Mouse (Mus musculus) CH12.LX (cell line): ENCODE measurements around the gene Tas2r135. TPM values are rescaled to one million over a fixed set of nuclear protein-coding genes. Genes with fewer than 3 reads are reported as not detected.

Experiments
- DNase-seq: peaks from one replicate; pipeline ENCODE4 v3.0.0-alpha.2; 2013; ENCODE audit errors: extremely low read depth
- H3K27ac ChIP-seq: 2 replicates; pipeline ENCODE4 v1.5.1; 2012; ENCODE audit warnings: low read depth, mild to moderate bottlenecking, control low read depth, moderate library complexity; ENCODE audit not compliant: insufficient read depth
- H3K27me3 ChIP-seq: replicated peaks from 2 replicates; pipeline ENCODE3; 2012; ENCODE audit warnings: inconsistent platforms
- H3K36me3 ChIP-seq, 2 experiments: replicated peaks in 1 of 2; 2 replicates each; pipeline versions ENCODE3 to v1.6.1; 2012; ENCODE audit warnings: inconsistent platforms in 1 of 2, low read length in 1 of 2, mild to moderate bottlenecking in 1 of 2, mixed read lengths in 1 of 2, moderate library complexity in 1 of 2; ENCODE audit not compliant: control insufficient read depth in 1 of 2, insufficient read depth in 1 of 2
- H3K4me1 ChIP-seq, 2 experiments: 2 replicates each; pipeline ENCODE4 v1.6.1; 2012; ENCODE audit warnings: inconsistent platforms in 1 of 2, moderate library complexity in 1 of 2; ENCODE audit not compliant: insufficient read depth in 2 of 2, control insufficient read depth in 1 of 2
- H3K4me2 ChIP-seq: 2 replicates; pipeline ENCODE4 v1.6.1; 2012; ENCODE audit warnings: low read depth, mild to moderate bottlenecking, control low read depth; ENCODE audit not compliant: poor library complexity, insufficient read depth, severe bottlenecking
- H3K4me3 ChIP-seq, 3 experiments: fragments of 150-350 bp in 1 of 3; sonication (generic) in 1 of 3; replicated peaks in 1 of 3; 2 replicates each; pipeline versions ENCODE3 to v1.5.1; 2011 to 2012; ENCODE audit warnings: low read depth in 2 of 3, low read length in 2 of 3, mild to moderate bottlenecking in 2 of 3, moderate library complexity in 2 of 3, control low read depth in 1 of 3, improper control_type of control experiment in 1 of 3, inconsistent platforms in 1 of 3, mixed read lengths in 1 of 3; ENCODE audit not compliant: poor library complexity in 1 of 3
- H3K79me2 ChIP-seq: replicated peaks from 2 replicates; pipeline ENCODE4 v1.6.1; 2012; ENCODE audit warnings: mild to moderate bottlenecking, moderate library complexity; ENCODE audit not compliant: control insufficient read depth, poor library complexity, insufficient read depth, severe bottlenecking; ENCODE audit errors: extremely low read depth
- H3K9ac ChIP-seq: 2 replicates; pipeline ENCODE4 v1.6.1; 2012; ENCODE audit warnings: low read depth, mild to moderate bottlenecking, control low read depth, moderate library complexity; ENCODE audit not compliant: insufficient read depth
- H3K9me3 ChIP-seq: replicated peaks from 2 replicates; pipeline ENCODE3; 2012; ENCODE audit warnings: low read length, inconsistent platforms, mixed read lengths
- BHLHE40 ChIP-seq: IDR thresholded peaks from 2 replicates; pipeline ENCODE4 v1.6.1; 2011; ENCODE audit warnings: mild to moderate bottlenecking, low read depth, low read length, improper control_type of control experiment
- CTCF ChIP-seq, 2 experiments: IDR thresholded peaks in 1 of 2; conservative IDR thresholded peaks in 1 of 2; 2 replicates each; pipeline ENCODE4 v1.5.1; 2011 to 2012; ENCODE audit warnings: low read depth in 2 of 2, low read length in 2 of 2, improper control_type of control experiment in 1 of 2, inconsistent platforms in 1 of 2, mild to moderate bottlenecking in 1 of 2, moderate library complexity in 1 of 2
- ELF1 ChIP-seq: IDR thresholded peaks from 2 replicates; pipeline ENCODE4 v1.6.1; 2014; ENCODE audit warnings: low read depth, mild to moderate bottlenecking, inconsistent platforms, low read length, improper control_type of control experiment
- EP300 ChIP-seq: IDR thresholded peaks from 2 replicates; pipeline ENCODE4 v1.6.1; 2011; ENCODE audit warnings: low read length, improper control_type of control experiment
- GABPA ChIP-seq: IDR thresholded peaks from 2 replicates; pipeline ENCODE4 v1.6.1; 2012; ENCODE audit warnings: low read depth, low read length, improper control_type of control experiment, inconsistent platforms; ENCODE audit not compliant: insufficient replicate concordance
- HCFC1 ChIP-seq: IDR thresholded peaks from 2 replicates; pipeline ENCODE4 v1.6.1; 2012; ENCODE audit warnings: low read depth, mild to moderate bottlenecking, inconsistent platforms, low read length, improper control_type of control experiment
- JUND ChIP-seq: conservative IDR thresholded peaks from 2 replicates; pipeline ENCODE4 v1.6.1; 2011; ENCODE audit warnings: low read depth, low read length, improper control_type of control experiment
- KAT2A ChIP-seq: IDR thresholded peaks from 2 replicates; pipeline ENCODE4 v1.6.1; 2012; ENCODE audit warnings: low read length, improper control_type of control experiment, inconsistent platforms; ENCODE audit not compliant: insufficient replicate concordance
- MXI1 ChIP-seq: IDR thresholded peaks from 2 replicates; pipeline ENCODE4 v1.6.1; 2011; ENCODE audit warnings: mild to moderate bottlenecking, low read depth, low read length, improper control_type of control experiment
- MYC ChIP-seq: IDR thresholded peaks from 2 replicates; pipeline ENCODE4 v1.6.1; 2011; ENCODE audit warnings: low read depth, mild to moderate bottlenecking, improper control_type of control experiment, low read length
- NELFE ChIP-seq: IDR thresholded peaks from 2 replicates; pipeline ENCODE4 v1.6.1; 2011; ENCODE audit warnings: low read depth, low read length, improper control_type of control experiment
- NRF1 ChIP-seq: IDR thresholded peaks from 2 replicates; pipeline ENCODE4 v1.6.1; 2014; ENCODE audit warnings: low read depth, mild to moderate bottlenecking, inconsistent platforms, low read length, improper control_type of control experiment, moderate library complexity
- POLR2AphosphoS2 ChIP-seq: IDR thresholded peaks from 2 replicates; pipeline ENCODE4 v1.6.1; 2011; ENCODE audit warnings: low read depth, low read length, improper control_type of control experiment
- RAD21 ChIP-seq: IDR thresholded peaks from 2 replicates; pipeline ENCODE4 v1.6.1; 2011; ENCODE audit warnings: low read depth, mild to moderate bottlenecking, low read length, improper control_type of control experiment, moderate library complexity
- RCOR1 ChIP-seq: conservative IDR thresholded peaks from 2 replicates; pipeline ENCODE4 v1.6.1; 2012; ENCODE audit warnings: low read depth, mild to moderate bottlenecking, inconsistent platforms, low read length, improper control_type of control experiment
- SIN3A ChIP-seq: IDR thresholded peaks from 2 replicates; pipeline ENCODE4 v1.6.1; 2012; ENCODE audit warnings: low read length, improper control_type of control experiment, inconsistent platforms
- UBTF ChIP-seq: IDR thresholded peaks from 2 replicates; pipeline ENCODE4 v1.6.1; 2012; ENCODE audit warnings: low read depth, mild to moderate bottlenecking, inconsistent platforms, low read length, improper control_type of control experiment, moderate library complexity
- USF2 ChIP-seq: conservative IDR thresholded peaks from 2 replicates; pipeline ENCODE4 v1.6.1; 2011; ENCODE audit warnings: low read depth, low read length, improper control_type of control experiment
- ZC3H11A ChIP-seq: IDR thresholded peaks from 2 replicates; pipeline ENCODE4 v1.6.1; 2012; ENCODE audit warnings: low read depth, mild to moderate bottlenecking, inconsistent platforms, low read length, improper control_type of control experiment
- ZKSCAN1 ChIP-seq: IDR thresholded peaks from 2 replicates; pipeline ENCODE4 v1.6.1; 2012; ENCODE audit warnings: low read depth, inconsistent platforms, low read length, improper control_type of control experiment, borderline replicate concordance
- ZMIZ1 ChIP-seq: IDR thresholded peaks from 2 replicates; pipeline ENCODE4 v1.6.1; 2012; ENCODE audit warnings: low read depth, mild to moderate bottlenecking, inconsistent platforms, low read length, improper control_type of control experiment
- ZNF384 ChIP-seq: IDR thresholded peaks from 2 replicates; pipeline ENCODE4 v1.6.1; 2012; ENCODE audit warnings: low read depth, low read length, improper control_type of control experiment, inconsistent platforms
- dilution Hi-C: fragments of 300-500 bp; cut with MboI; formaldehyde crosslinking; loops from 2 replicates; pipeline ENCODE4 v1.14.3; 2020; ENCODE audit warnings: low sequenced_read_pairs; ENCODE audit not compliant: extremely low pct_unique_long_range_greater_than_20kb, extremely low pct_ligation_motif_present
- in situ Hi-C: fragments of 300-500 bp; cut with MboI; formaldehyde crosslinking; loops from 3 replicates; pipeline ENCODE4 v1.14.3; 2019; ENCODE audit warnings: low sequenced_read_pairs, low pct_ligation_motif_present, low pct_unique_long_range_greater_than_20kb, mixed read lengths
- polyA plus RNA-seq: library from polyadenylated mRNA; unstranded; fragments of >175 nt; gene quantifications from 2 replicates; pipeline ENCODE4 v1.2.1, GENCODE M21; 2012; ENCODE audit warnings: low read depth; ENCODE audit not compliant: insufficient read length
- total RNA-seq, 2 experiments: library from RNA; depleted of rRNA; stranded (reverse); fragments of 300-350 nt in 1 of 2; fragments of >200 nt in 1 of 2; gene quantifications; 2 replicates each; pipeline ENCODE4 v1.2.3; 2012 to 2014

Tas2r135 gene
- total and polyA plus RNA-seq, 3 experiments, result not detected

DNA sequence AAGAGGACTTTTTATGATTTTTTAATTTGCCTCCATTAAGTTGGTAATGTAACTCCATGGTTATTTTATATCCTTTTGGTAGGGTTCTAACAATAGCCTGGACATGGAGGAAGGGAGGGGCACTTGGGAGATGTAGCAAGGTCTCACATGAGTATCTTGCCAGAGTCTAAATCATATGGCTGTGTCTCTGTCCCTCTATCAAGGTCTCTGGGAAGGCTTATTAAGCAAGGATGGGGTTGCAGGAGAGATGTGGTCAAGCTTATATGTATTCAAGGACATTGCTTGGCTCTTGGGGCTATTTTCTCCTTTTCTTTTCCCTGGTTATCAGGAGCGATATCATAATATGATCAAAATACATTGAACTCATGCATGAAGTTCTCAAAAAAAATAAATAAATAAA lies 6.2 kb upstream of the Tas2r135 start:
- Histone ChIP-seq H3K9me3 (no peaks in the 10 kb centered on the region), H3K27ac (no peak overlapping the region), H3K4me3 (no peak overlapping the region), H3K27me3 (no peaks in the 10 kb centered on the region), H3K9ac (no peak overlapping the region), H3K79me2 (no peaks in the 10 kb centered on the region), H3K36me3 (no peaks in the 10 kb centered on the region), H3K4me1 (peaks cover 8 to 40% of the 10 kb centered on the region in 2 experiments), H3K4me2 (no peak overlapping the region)
- no peak for TF ChIP-seq BHLHE40
- TF ChIP-seq RAD21, result no peak
- no peak for TF ChIP-seq ZMIZ1
- TF ChIP-seq SIN3A, result no peak
- TF ChIP-seq ZKSCAN1, result no peak
- TF ChIP-seq NELFE, result no peak
- TF ChIP-seq ELF1, result no peak
- no peak for TF ChIP-seq MYC
- no peak for TF ChIP-seq MXI1
- TF ChIP-seq CTCF (conservative IDR thresholded peaks at IDR 0.05 in 1 of 2, IDR thresholded peaks at IDR 0.05 in 1 of 2; ENCODE audit: low read depth in 2 of 2, low read length in 2 of 2), result no peak
- no peak for TF ChIP-seq USF2
- TF ChIP-seq UBTF, result no peak
- TF ChIP-seq GABPA, result no peak
- TF ChIP-seq ZC3H11A, result no peak
- TF ChIP-seq POLR2AphosphoS2, result no peak
- no peak for TF ChIP-seq JUND
- TF ChIP-seq RCOR1, result no peak
- no peak for TF ChIP-seq NRF1
- no peak for TF ChIP-seq HCFC1
- in situ Hi-C loops, result no loop called here
- dilution Hi-C loops, result no loop called here
- no peak for DNase-seq

DNA sequence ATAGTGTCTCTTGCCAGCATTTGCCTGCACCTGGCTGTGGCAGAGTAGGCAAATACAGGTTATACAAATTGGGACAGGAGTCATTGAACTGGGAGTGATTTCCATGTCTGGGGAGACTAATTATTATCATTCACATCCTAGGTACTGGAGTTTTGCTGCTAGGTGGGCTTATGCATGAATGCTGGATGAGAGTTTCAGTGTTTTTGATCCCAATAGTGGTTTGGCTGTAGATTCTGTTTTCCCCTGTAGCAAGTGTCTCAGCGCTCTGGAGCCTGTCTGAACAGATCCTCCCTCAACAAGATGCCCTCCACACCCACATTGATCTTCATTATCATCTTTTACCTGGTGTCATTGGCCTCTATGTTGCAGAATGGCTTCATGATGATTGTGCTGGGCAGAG lies 5.3 kb upstream of the Tas2r135 start, which contains the start of gene Tas2r143:
Tas2r143 (plus strand) TSS at position 301 of the 400 bp plus-strand sequence.
- Histone ChIP-seq H3K27me3 (no peaks in the 10 kb centered on the region), H3K4me2 (no peak within 1 kb of the TSS), H3K36me3 (no peaks in the 10 kb centered on the region), H3K9ac (no peak within 1 kb of the TSS), H3K9me3 (no peaks in the 10 kb centered on the region), H3K27ac (no peak within 1 kb of the TSS), H3K4me3 (no peak within 1 kb of the TSS), H3K4me1 (peaks cover 8 to 40% of the 10 kb centered on the region in 2 experiments), H3K79me2 (no peaks in the 10 kb centered on the region)
- in situ Hi-C loops (no loop called here), dilution Hi-C loops (no loop called here)
- no peak for DNase-seq
- TF ChIP-seq EP300, result no peak
- TF ChIP-seq ZNF384, result no peak
- no peak for TF ChIP-seq RCOR1
- TF ChIP-seq NRF1, result no peak
- no peak for TF ChIP-seq KAT2A
- no peak for TF ChIP-seq NELFE
- no peak for TF ChIP-seq ELF1
